ENCODE assay signal across 7 mouse cellular contexts in genomic region chr16:91043461-91044248, GRCm38 (mm10). TPM values are rescaled to one million over a fixed set of nuclear protein-coding genes. Genes with fewer than 3 reads are reported as not detected.
DNase-seq lines count a peak whose midpoint lies in the region; ATAC-seq lines count a peak whose summit lies in the region.

No protein-coding gene starts in this region.

- peak overlapping the region; percentile 85 for H3K4me3 ChIP-seq in midbrain, embryonic 10.5 days

- peaks cover 21% of the 10 kb centered on the region for H3K4me1 ChIP-seq in midbrain, embryonic 10.5 days

- no peaks in the 10 kb centered on the region for H3K9me3 ChIP-seq in midbrain, embryonic 10.5 days (replicated peaks)

- H3K27ac ChIP-seq in midbrain, embryonic 10.5 days (replicated peaks) = peak overlapping the region; percentile 95

- ATAC-seq in inflammation-experienced regulatory T-cells, adult 6 months = peak; percentile 39

- WGBS in midbrain, embryonic 10.5 days = under 1% methylated on average over 63 of the region's 63 CpGs

- peaks cover 34% of the 10 kb centered on the region for H3K36me3 ChIP-seq in midbrain, embryonic 10.5 days

- H3K27me3 ChIP-seq in midbrain, embryonic 10.5 days (ENCODE audit: low read depth, poor library complexity, severe bottlenecking) = no peaks in the 10 kb centered on the region

- intact Hi-C loops in left cerebral cortex, postnatal 36 days (cut with DNase I) = loop anchor here (1.0 kb wide), 2 partner anchors 30 to 32 kb away; partner anchors contain the start of gene Synj1

- peak; percentile 89 for DNase-seq in ZHBTc4 (ENCODE audit: low read depth, low spot score)
- peak; percentile 66 to 71 for DNase-seq in cerebellum, postnatal 25 days
- peak; percentile 30 for DNase-seq in gastrocnemius, adult 18-20 months (ENCODE audit: low spot score)
- DNase-seq in left cerebral cortex, postnatal 36 days (ENCODE audit: low spot score in 2 of 2) = peak; percentile 51 to 70
- peak; percentile 72 for DNase-seq in midbrain, embryonic 10.5 days (ENCODE audit: low spot score)
- peak; percentile 27 to 38 for DNase-seq in right cerebral cortex, postnatal 36 days (ENCODE audit: low spot score in 2 of 2)

RNA-seq across cellular contexts. Expression of gene Paxbp1, which starts 0.7 kb away (rescaled TPM):
- 1 to 10 TPM; 8.1 to 9.0 TPM for total RNA-seq in gastrocnemius, adult 18-20 months (2021)
- polyA plus RNA-seq in inflammation-experienced regulatory T-cells, adult 6 months (2017; shearing (Covaris generic)) = 100 to 1,000 TPM in 2 of 3 experiments, 10 to 100 TPM in 1; 70.7 to 130 (median 118) TPM
- 10 to 100 TPM; 39.7 to 74.0 TPM for total RNA-seq in left cerebral cortex, postnatal 36 days (2021)
- polyA plus RNA-seq in midbrain, embryonic 10.5 days (2016; fragmentation: Nextera tagmentation; extraction: Ambion mirVana) = 60.9 and 75.3 TPM in 2 replicates

RNA-seq across cellular contexts. Expression of gene Synj1, which starts 32.5 kb away (rescaled TPM):
- total RNA-seq in gastrocnemius, adult 18-20 months (2021) = 10 to 100 TPM in 1 of 2 experiments, 1 to 10 TPM in 1; 7.7 to 14.0 TPM
- 10 to 100 TPM; 31.5 to 33.9 (median 33.2) TPM for polyA plus RNA-seq in inflammation-experienced regulatory T-cells, adult 6 months (2017; shearing (Covaris generic))
- 100 to 1,000 TPM; 344 to 352 TPM for total RNA-seq in left cerebral cortex, postnatal 36 days (2021)
- polyA plus RNA-seq in midbrain, embryonic 10.5 days (2016; fragmentation: Nextera tagmentation; extraction: Ambion mirVana) = 14.8 and 18.1 TPM in 2 replicates

RNA-seq across cellular contexts. Expression of gene 4932438H23Rik, which starts 51.3 kb away (rescaled TPM):
- total RNA-seq in gastrocnemius, adult 18-20 months (2021) = under 1 TPM; 0.24 to 0.62 TPM
- 1 to 10 TPM in 1 of 3 experiments, under 1 TPM in 2; 0.26 to 1.1 (median 0.36) TPM for polyA plus RNA-seq in inflammation-experienced regulatory T-cells, adult 6 months (2017; shearing (Covaris generic))
- total RNA-seq in left cerebral cortex, postnatal 36 days (2021) = under 1 TPM; 0.59 to 0.96 TPM
- 0.05 TPM in 1 of 2 replicates, not detected in the other for polyA plus RNA-seq in midbrain, embryonic 10.5 days (2016; fragmentation: Nextera tagmentation; extraction: Ambion mirVana)

Comparison
In these comparisons a context has a peak if more than half of its experiments do, and no peak if none do; other contexts are left out.
1. Peak in every context shown above with its lines: DNase-seq, ATAC-seq, H3K4me3 ChIP-seq and H3K27ac ChIP-seq.
2. DNase-seq: peak in every context shown above with its lines; median percentile 89 in ZHBTc4; 72 in midbrain, embryonic 10.5 days; 68 in cerebellum, postnatal 25 days; 60 in left cerebral cortex, postnatal 36 days; 32 in right cerebral cortex, postnatal 36 days; 30 in gastrocnemius, adult 18-20 months.
3. RNA of gene Paxbp1, which starts 0.7 kb away (total RNA-seq): 39.7 to 74.0 TPM in left cerebral cortex, postnatal 36 days; 8.1 to 9.0 TPM in gastrocnemius, adult 18-20 months; every median in the first group is over 4 times any median in the second.
4. RNA of gene Synj1, which starts 32.5 kb away (total RNA-seq): 344 to 352 TPM in left cerebral cortex, postnatal 36 days; 7.7 to 14.0 TPM in gastrocnemius, adult 18-20 months; every median in the first group is over 10 times any median in the second.